Mouse (Mus musculus): ENCODE data around the gene Vps11. TPM values are rescaled to one million over a fixed set of nuclear protein-coding genes. Genes with fewer than 3 reads are reported as not detected.
A peak's percentile ranks its signal among the peaks of the same experiment; 100 is the strongest.

The Vps11 gene
- polyA plus RNA-seq, 1 experiment from 2014 or later = 39.2 TPM

- H3K27me3 ChIP-seq = no peaks in the 10 kb centered on the region
- H3K27ac ChIP-seq (replicated peaks) = no peak overlapping the region
- peak overlapping the region; percentile 96 for H3K4me2 ChIP-seq
- H3K9ac ChIP-seq = peak overlapping the region; percentile 96
- H3K4me3 ChIP-seq = peak overlapping the region; percentile 88
- ATAC-seq (ENCODE audit: low read depth) = no peak
- peaks cover 39% of the 10 kb centered on the region for H3K36me3 ChIP-seq
- peaks cover 36% of the 10 kb centered on the region for H3K4me1 ChIP-seq (replicated peaks)
- WGBS = 44% methylated on average over 3 of the region's 3 CpGs
- H3K9me3 ChIP-seq = no peaks in the 10 kb centered on the region
Measured at GRCm38 (mm10) chr9:44318826-44319095, 42.7 kb downstream of the Vps11 start.

GRCm38 (mm10) chr9:44318076-44318825, 43.2 kb downstream of the Vps11 start:
- Histone ChIP-seq H3K9me3 (no peaks in the 10 kb centered on the region), H3K4me2 (peak overlapping the region; percentile 96), H3K36me3 (peaks cover 44% of the 10 kb centered on the region), H3K9ac (peak overlapping the region; percentile 96), H3K27ac (replicated peaks) (no peak overlapping the region), H3K4me1 (replicated peaks) (peaks cover 36% of the 10 kb centered on the region), H3K4me3 (peak overlapping the region; percentile 88), H3K27me3 (no peaks in the 10 kb centered on the region)
- ATAC-seq (ENCODE audit: low read depth) = no peak
- WGBS = 63% methylated on average over 5 of the region's 5 CpGs

- no peaks in the 10 kb centered on the region for H3K27me3 ChIP-seq
- peak overlapping the region; percentile 38; the same call in 1 of the 2 replicates for H3K9ac ChIP-seq
- ATAC-seq (ENCODE audit: low read depth) = no peak
- H3K9me3 ChIP-seq = no peaks in the 10 kb centered on the region
- no peak overlapping the region for H3K27ac ChIP-seq (replicated peaks)
- peaks cover 36% of the 10 kb centered on the region for H3K4me1 ChIP-seq (replicated peaks)
- no peak overlapping the region for H3K4me3 ChIP-seq
- H3K36me3 ChIP-seq = peaks cover 52% of the 10 kb centered on the region
- peak overlapping the region; percentile 96 for H3K4me2 ChIP-seq
- 76% methylated on average over 4 of the region's 4 CpGs for WGBS
Measured at GRCm38 (mm10) chr9:44317452-44317851, 44.0 kb downstream of the Vps11 start.

GRCm38 (mm10) chr9:44314910-44315309, 46.6 kb downstream of the Vps11 start:
- ATAC-seq (ENCODE audit: low read depth) = no peak
- Histone ChIP-seq H3K4me3 (no peak overlapping the region), H3K9me3 (no peaks in the 10 kb centered on the region), H3K9ac (no peak overlapping the region), H3K4me1 (replicated peaks) (peaks cover 41% of the 10 kb centered on the region), H3K27ac (replicated peaks) (no peak overlapping the region), H3K27me3 (no peaks in the 10 kb centered on the region), H3K36me3 (peaks cover 70% of the 10 kb centered on the region), H3K4me2 (no peak overlapping the region)
- 93% methylated on average over 18 of the region's 18 CpGs for WGBS

GRCm38 (mm10) chr9:44314257-44314547, 47.3 kb downstream of the Vps11 start:
- Histone ChIP-seq H3K9me3 (no peaks in the 10 kb centered on the region), H3K4me3 (no peak overlapping the region), H3K9ac (no peak overlapping the region), H3K36me3 (peaks cover 70% of the 10 kb centered on the region), H3K27me3 (no peaks in the 10 kb centered on the region), H3K4me1 (replicated peaks) (peaks cover 39% of the 10 kb centered on the region), H3K27ac (replicated peaks) (no peak overlapping the region), H3K4me2 (no peak overlapping the region)
- 87% methylated on average over 4 of the region's 4 CpGs for WGBS
- ATAC-seq (ENCODE audit: low read depth) = no peak

GRCm38 (mm10) chr9:44313476-44314256, 47.8 kb downstream of the Vps11 start:
- no peak for ATAC-seq (ENCODE audit: low read depth)
- Histone ChIP-seq H3K9me3 (no peaks in the 10 kb centered on the region), H3K27me3 (no peaks in the 10 kb centered on the region), H3K36me3 (peaks cover 70% of the 10 kb centered on the region), H3K4me1 (replicated peaks) (peaks cover 34% of the 10 kb centered on the region), H3K4me3 (no peak overlapping the region), H3K4me2 (no peak overlapping the region), H3K27ac (replicated peaks) (no peak overlapping the region), H3K9ac (no peak overlapping the region)
- WGBS = 81% methylated on average over 19 of the region's 19 CpGs

GRCm38 (mm10) chr9:44311136-44312134, 50.0 kb downstream of the Vps11 start:
- H3K27me3 ChIP-seq = no peaks in the 10 kb centered on the region
- H3K27ac ChIP-seq (replicated peaks) = peak overlapping the region; percentile 33; the same call in 1 of the 2 replicates
- H3K9me3 ChIP-seq = no peaks in the 10 kb centered on the region
- ATAC-seq (ENCODE audit: low read depth) = no peak
- peaks cover 58% of the 10 kb centered on the region for H3K36me3 ChIP-seq
- peak overlapping the region; percentile 47; the same call in 1 of the 2 replicates for H3K9ac ChIP-seq
- WGBS = 4% methylated on average over 27 of the region's 27 CpGs
- 0 out of 2 replicates have a peak overlapping the region, but pooled peaks have one; percentile 1 for H3K4me3 ChIP-seq
- peaks cover 15% of the 10 kb centered on the region for H3K4me1 ChIP-seq (replicated peaks)
- peak overlapping the region; percentile 30 for H3K4me2 ChIP-seq

- ATAC-seq (ENCODE audit: low read depth) = no peak
- H3K27ac ChIP-seq (replicated peaks) = peak overlapping the region; percentile 33; the same call in 1 of the 2 replicates
- H3K36me3 ChIP-seq = peaks cover 51% of the 10 kb centered on the region
- H3K9ac ChIP-seq = peak overlapping the region; percentile 47; the same call in 1 of the 2 replicates
- peak overlapping the region; percentile 30 for H3K4me2 ChIP-seq
- H3K4me3 ChIP-seq = 0 out of 2 replicates have a peak overlapping the region, but pooled peaks have one; percentile 1
- H3K9me3 ChIP-seq = no peaks in the 10 kb centered on the region
- WGBS = 33% methylated on average over 10 of the region's 10 CpGs
- peaks cover 15% of the 10 kb centered on the region for H3K4me1 ChIP-seq (replicated peaks)
- H3K27me3 ChIP-seq = no peaks in the 10 kb centered on the region
Measured at GRCm38 (mm10) chr9:44310750-44311135, 50.7 kb downstream of the Vps11 start.

- WGBS = 65% methylated on average over 3 of the region's 3 CpGs
- no peak for ATAC-seq (ENCODE audit: low read depth)
- H3K36me3 ChIP-seq = peaks cover 42% of the 10 kb centered on the region
Measured at GRCm38 (mm10) chr9:44309756-44310155, 51.7 kb downstream of the Vps11 start.

GRCm38 (mm10) chr9:44307248-44307647, 54.2 kb downstream of the Vps11 start:
- H3K27ac ChIP-seq (replicated peaks) = no peak overlapping the region
- H3K9ac ChIP-seq = no peak overlapping the region
- H3K4me2 ChIP-seq = no peak overlapping the region
- WGBS = 79% methylated on average over 2 of the region's 2 CpGs
- H3K4me1 ChIP-seq (replicated peaks) = peaks cover 30% of the 10 kb centered on the region
- peaks cover 25% of the 10 kb centered on the region for H3K36me3 ChIP-seq
- H3K27me3 ChIP-seq = no peaks in the 10 kb centered on the region
- H3K4me3 ChIP-seq = no peak overlapping the region
- no peak for ATAC-seq (ENCODE audit: low read depth)
- no peaks in the 10 kb centered on the region for H3K9me3 ChIP-seq

More at GRCm38 (mm10) chr9:44309756-44310155, 51.7 kb downstream of the Vps11 start:
- no peak overlapping the region for H3K9ac ChIP-seq
- no peaks in the 10 kb centered on the region for H3K9me3 ChIP-seq
- H3K4me2 ChIP-seq = no peak overlapping the region
- peaks cover 18% of the 10 kb centered on the region for H3K4me1 ChIP-seq (replicated peaks)
- H3K4me3 ChIP-seq = no peak overlapping the region
- H3K27ac ChIP-seq (replicated peaks) = no peak overlapping the region
- H3K27me3 ChIP-seq = no peaks in the 10 kb centered on the region

GRCm38 (mm10) chr9:44306532-44306931, 54.9 kb downstream of the Vps11 start:
- 88% methylated on average over 6 of the region's 6 CpGs for WGBS
- peaks cover 29% of the 10 kb centered on the region for H3K36me3 ChIP-seq
- ATAC-seq (ENCODE audit: low read depth) = no peak
- no peaks in the 10 kb centered on the region for H3K27me3 ChIP-seq
- peaks cover 25% of the 10 kb centered on the region for H3K4me1 ChIP-seq (replicated peaks)
- H3K27ac ChIP-seq (replicated peaks) = no peak overlapping the region
- no peak overlapping the region for H3K4me3 ChIP-seq
- no peak overlapping the region for H3K4me2 ChIP-seq
- no peak overlapping the region for H3K9ac ChIP-seq
- H3K9me3 ChIP-seq = no peaks in the 10 kb centered on the region
